Mouse (Mus musculus) frontal cortex, postnatal 10 days (tissue): ENCODE data around the gene Wdr73.

Experiments
- DNase-seq, 2 experiments: peaks; one replicate each; pipeline ENCODE4 v3.0.0; 2022; ENCODE audit warnings: low spot score in 2 of 2, mixed read lengths in 1 of 2

Wdr73 gene

GRCm38 (mm10) chr7:80855316-80855715 lies 45.8 kb downstream of the Wdr73 start:
- DNase-seq, result no peak

GRCm38 (mm10) chr7:80853218-80853617 lies 47.9 kb downstream of the Wdr73 start:
- no peak for DNase-seq

- DNase-seq, result no peak
These were observed 50.5 kb downstream of the Wdr73 start for GRCm38 (mm10) chr7:80850520-80850919.

- DNase-seq, result no peak
These were observed 51.4 kb downstream of the Wdr73 start for GRCm38 (mm10) chr7:80849710-80850109.

- no peak for DNase-seq
These were observed 51.8 kb downstream of the Wdr73 start for GRCm38 (mm10) chr7:80849267-80849666.

GRCm38 (mm10) chr7:80846709-80847108 lies 54.4 kb downstream of the Wdr73 start:
- no peak for DNase-seq

- no peak for DNase-seq
These were observed 54.8 kb downstream of the Wdr73 start for GRCm38 (mm10) chr7:80846280-80846678.

- DNase-seq, result no peak
These were observed 55.3 kb downstream of the Wdr73 start for GRCm38 (mm10) chr7:80845621-80846279.

GRCm38 (mm10) chr7:80844691-80845090 lies 56.4 kb downstream of the Wdr73 start:
- DNase-seq, result no peak

- DNase-seq, result no peak
These were observed 57.0 kb downstream of the Wdr73 start for GRCm38 (mm10) chr7:80843910-80844640.

GRCm38 (mm10) chr7:80843176-80843575 lies 57.9 kb downstream of the Wdr73 start:
- no peak for DNase-seq

- DNase-seq, result no peak
These were observed 58.9 kb downstream of the Wdr73 start for GRCm38 (mm10) chr7:80842132-80842531.

- no peak for DNase-seq
These were observed 60.1 kb downstream of the Wdr73 start for GRCm38 (mm10) chr7:80840937-80841336.
